Mouse (Mus musculus): ENCODE results near the gene Dgkg.

GRCm38 (mm10) chr16:22491446-22492166 is 165.4 kb downstream of the Dgkg start:
- no peak for TF ChIP-seq CTCF (IDR thresholded peaks at IDR 0.05; ENCODE audit: extremely low read depth, insufficient read depth, insufficient read length, insufficient replicate concordance)
- no peak for TF ChIP-seq POLR2A (IDR thresholded peaks at IDR 0.05; ENCODE audit: low read depth, low read length)

All from spleen, adult 2 months (tissue).